Mouse (Mus musculus) embryonic facial prominence, embryonic 13.5 days (tissue): ENCODE measurements around the gene Trim63. TPM values are rescaled to one million over a fixed set of nuclear protein-coding genes. Genes with fewer than 3 reads are reported as not detected.
A peak's percentile ranks its signal among the peaks of the same experiment; 100 is the strongest.

Experiments
- ATAC-seq: fragments of 200-750 bp; cut with Nextera tagmentation; 2 replicates; pipeline ENCODE4 v1.8.0; 2017; ENCODE audit warnings: low read depth; ENCODE audit not compliant: insufficient number of reproducible peaks, insufficient read depth, low FRiP score, low TSS enrichment
- H3K27ac ChIP-seq: fragments of 300-500 bp; sonication (generic); 2 replicates; pipeline ENCODE4 v1.5.1; 2015; ENCODE audit warnings: moderate library complexity, mild to moderate bottlenecking, inconsistent platforms
- H3K27me3 ChIP-seq: fragments of 300-500 bp; sonication (generic); 2 replicates; pipeline ENCODE4 v1.6.1; 2015; ENCODE audit warnings: mild to moderate bottlenecking, inconsistent platforms
- H3K36me3 ChIP-seq: fragments of 300-500 bp; sonication (generic); 2 replicates; pipeline ENCODE4 v1.6.1; 2015; ENCODE audit warnings: mild to moderate bottlenecking, inconsistent platforms
- H3K4me1 ChIP-seq: fragments of 300-500 bp; sonication (generic); 2 replicates; pipeline ENCODE4 v1.6.1; 2015; ENCODE audit warnings: inconsistent platforms
- H3K4me2 ChIP-seq: fragments of 300-500 bp; sonication (generic); 2 replicates; pipeline ENCODE4 v1.6.1; 2015; ENCODE audit warnings: moderate library complexity, mild to moderate bottlenecking, inconsistent platforms
- H3K4me3 ChIP-seq: fragments of 300-500 bp; sonication (generic); 2 replicates; pipeline ENCODE4 v1.5.1; 2015; ENCODE audit warnings: mild to moderate bottlenecking, inconsistent platforms
- H3K9ac ChIP-seq: fragments of 300-500 bp; sonication (generic); 2 replicates; pipeline ENCODE4 v1.6.1; 2015; ENCODE audit warnings: mild to moderate bottlenecking, inconsistent platforms
- H3K9me3 ChIP-seq: fragments of 300-500 bp; sonication (generic); 2 replicates; pipeline ENCODE4 v1.6.1; 2016; ENCODE audit warnings: inconsistent platforms
- WGBS: fragments of 180-500 bp; shearing (Covaris S2); methylation state at CpG from one replicate; pipeline ENCODE4 v1.1.7; 2015; ENCODE audit warnings: mixed read lengths; 5-methylcytosine and 5-hydroxymethylcytosine counted together
- polyA plus RNA-seq: library from polyadenylated mRNA; unstranded; fragments of >200 nt; fragmentation: Nextera tagmentation; extraction: Ambion mirVana; gene quantifications from 2 replicates; pipeline ENCODE4 v1.2.1, GENCODE M21; 2015

The Trim63 gene
- polyA plus RNA-seq, 1 experiment from 2014 or later: 1.2 TPM

DNA sequence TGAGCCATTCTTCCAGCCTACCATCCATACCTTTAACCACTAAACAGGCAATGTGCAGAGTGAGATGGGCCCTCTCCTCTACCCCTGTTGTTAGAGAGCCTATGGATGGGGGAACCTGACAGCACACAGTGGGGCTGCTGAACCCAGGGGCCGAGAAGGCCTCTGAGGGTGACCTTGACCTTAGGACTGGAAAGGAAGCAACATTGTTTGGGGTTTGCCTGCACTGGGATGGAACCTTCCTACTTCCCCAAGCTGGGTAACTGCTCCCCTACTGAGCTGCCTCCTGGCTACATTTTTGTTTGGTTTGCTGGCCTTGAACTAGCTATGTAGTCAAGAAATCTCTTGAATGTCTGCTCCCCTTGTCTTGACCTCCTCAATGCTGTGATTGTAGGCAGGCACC, 59.4 kb downstream of the Trim63 start:
- WGBS: 45% methylated on average over 1 of the region's 1 CpGs
- no peaks in the 10 kb centered on the region for H3K36me3 ChIP-seq
- H3K9me3 ChIP-seq: no peaks in the 10 kb centered on the region
- no peak overlapping the region for H3K4me3 ChIP-seq
- no peak overlapping the region for H3K4me2 ChIP-seq
- H3K4me1 ChIP-seq: peaks cover 43% of the 10 kb centered on the region
- ATAC-seq: no peak
- H3K27ac ChIP-seq: no peak overlapping the region
- no peak overlapping the region for H3K9ac ChIP-seq
- H3K27me3 ChIP-seq: peaks cover 31% of the 10 kb centered on the region

DNA sequence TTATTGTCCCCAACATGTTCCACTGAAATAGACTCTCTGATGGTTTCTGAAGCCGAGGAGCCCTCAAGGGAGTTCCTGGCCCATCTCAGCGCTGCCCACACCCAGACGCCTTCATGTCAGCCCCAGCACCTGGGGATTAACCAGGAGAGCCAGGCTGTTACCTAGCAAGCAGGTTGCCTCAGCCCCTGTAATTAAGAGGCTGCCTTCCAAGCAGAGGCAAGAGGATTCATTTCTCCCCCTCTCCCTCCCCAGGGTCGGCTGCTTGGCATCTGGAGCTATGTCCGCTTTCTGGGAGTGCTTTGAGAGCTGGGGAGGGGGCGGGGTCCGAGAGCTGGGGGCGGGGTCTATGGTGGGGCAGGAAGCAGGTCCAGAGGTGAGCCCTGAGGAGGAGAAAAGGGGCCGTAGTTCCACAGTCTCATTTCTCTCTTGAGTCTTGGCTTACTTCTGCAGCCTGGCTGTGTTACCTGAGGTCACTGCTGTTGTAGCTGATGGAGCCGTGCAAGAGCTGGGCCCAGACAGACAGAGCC, 63.2 kb downstream of the Trim63 start:
- WGBS: 19% methylated on average over 10 of the region's 10 CpGs
- ATAC-seq: 0 out of 2 replicates have a peak, but pooled peaks have one; percentile 32

More for the DNA sequence above, 63.2 kb downstream of the Trim63 start:
- no peak overlapping the region for H3K4me3 ChIP-seq
- H3K4me2 ChIP-seq: no peak overlapping the region
- no peaks in the 10 kb centered on the region for H3K36me3 ChIP-seq
- H3K9me3 ChIP-seq: no peaks in the 10 kb centered on the region
- H3K4me1 ChIP-seq: peaks cover 15% of the 10 kb centered on the region
- H3K9ac ChIP-seq: 0 out of 2 replicates have a peak overlapping the region, but pooled peaks have one; percentile 16
- H3K27ac ChIP-seq: peak overlapping the region; percentile 45; the same call in 1 of the 2 replicates
- no peaks in the 10 kb centered on the region for H3K27me3 ChIP-seq

Other genes starting within 250 kb of the Trim63 start
- 9.1 and 11.2 TPM in 2 replicates for gene Cd52, start 220.0 kb upstream of the Trim63 start, polyA plus RNA-seq
- gene Ubxn11, start 212.6 kb upstream of the Trim63 start, polyA plus RNA-seq: 11.6 and 11.9 TPM in 2 replicates
- gene Sh3bgrl3, start 186.3 kb upstream of the Trim63 start, polyA plus RNA-seq: 412 and 420 TPM in 2 replicates
- gene Cep85, start 128.0 kb upstream of the Trim63 start, polyA plus RNA-seq: 36.2 and 37.4 TPM in 2 replicates
- gene Gm7534, start 112.1 kb upstream of the Trim63 start, polyA plus RNA-seq: not detected in 2 replicates
- gene Catsper4, start 87.7 kb upstream of the Trim63 start, polyA plus RNA-seq: 0.18 TPM in 1 of 2 replicates, not detected in the other
- gene Cnksr1, start 76.7 kb upstream of the Trim63 start, polyA plus RNA-seq: 2.9 and 3.9 TPM in 2 replicates
- gene E130218I03Rik, start 71.5 kb upstream of the Trim63 start, polyA plus RNA-seq: 0.72 TPM in 1 of 2 replicates, not detected in the other
- 18.8 and 19.7 TPM in 2 replicates for gene Zfp593, start 69.5 kb upstream of the Trim63 start, polyA plus RNA-seq
- gene Gm30191, start 68.2 kb upstream of the Trim63 start, polyA plus RNA-seq: not detected in 2 replicates
- gene Grrp1, start 61.0 kb upstream of the Trim63 start, polyA plus RNA-seq: 3.9 and 6.4 TPM in 2 replicates
- 23.4 and 23.8 TPM in 2 replicates for gene Pdik1l, start 27.2 kb upstream of the Trim63 start, polyA plus RNA-seq
- gene Slc30a2, start 28.1 kb downstream of the Trim63 start, polyA plus RNA-seq: 0.34 and 0.38 TPM in 2 replicates
- 4.5 and 5.4 TPM in 2 replicates for gene Extl1, start 68.7 kb downstream of the Trim63 start, polyA plus RNA-seq
- gene Pafah2, start 81.2 kb downstream of the Trim63 start, polyA plus RNA-seq: 12.0 and 13.0 TPM in 2 replicates
- gene Stmn1, start 153.2 kb downstream of the Trim63 start, polyA plus RNA-seq: 2,120 and 2,313 TPM in 2 replicates
- 3.8 and 4.0 TPM in 2 replicates for gene Paqr7, start 181.6 kb downstream of the Trim63 start, polyA plus RNA-seq
- 10.6 and 11.7 TPM in 2 replicates for gene Aunip, start 195.9 kb downstream of the Trim63 start, polyA plus RNA-seq
- gene Mtfr1l, start 220.3 kb downstream of the Trim63 start, polyA plus RNA-seq: 129 and 130 TPM in 2 replicates
- 15.4 and 16.2 TPM in 2 replicates for gene Selenon, start 237.0 kb downstream of the Trim63 start, polyA plus RNA-seq